Mouse (Mus musculus) right cerebral cortex, adult 2 months (tissue): ENCODE data around the gene Retreg1.

Source experiments
- DNase-seq, 2 experiments: peaks; one replicate each; pipeline ENCODE4 v3.0.0; 2021 to 2022; ENCODE audit warnings: low spot score in 2 of 2

Retreg1 gene

DNA sequence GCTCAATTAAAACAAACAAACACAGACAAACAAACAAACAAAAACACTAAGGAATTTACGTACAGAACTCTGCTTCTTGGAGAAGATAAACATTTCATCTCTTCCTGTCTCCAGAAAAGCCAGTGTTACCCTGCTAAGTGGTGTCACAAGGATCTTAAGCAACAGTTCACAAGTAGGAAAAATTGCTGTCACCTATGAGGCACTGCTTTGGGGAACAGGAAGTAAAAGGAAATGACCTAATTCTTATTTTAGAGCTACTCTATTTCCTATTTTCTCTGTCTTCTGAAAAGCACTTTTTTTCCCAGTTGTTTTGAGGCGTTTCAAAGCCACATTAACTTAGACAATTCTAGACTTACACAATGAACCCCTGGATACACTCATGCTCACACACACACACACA is 12.6 kb upstream of the Retreg1 start:
- DNase-seq = no peak

DNA sequence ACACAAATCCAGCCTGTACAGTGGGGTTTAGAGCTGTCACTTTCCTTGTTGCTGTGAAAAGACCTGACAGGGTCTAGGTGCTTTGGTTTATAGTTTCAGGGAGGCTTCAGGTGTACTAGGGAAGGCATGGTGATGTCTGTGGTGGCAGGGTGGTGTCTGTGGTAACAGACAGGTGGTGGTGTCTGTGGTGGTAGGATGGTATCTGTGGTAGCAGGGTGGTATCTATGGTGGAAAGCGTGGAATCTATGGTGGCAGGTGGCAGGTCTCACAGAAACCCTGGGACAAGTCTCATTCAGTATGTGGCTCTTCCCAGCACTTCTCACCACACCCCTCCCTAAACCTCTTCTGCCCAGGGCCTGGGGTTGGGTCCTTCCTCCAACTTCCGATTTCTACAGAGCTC is 8.7 kb upstream of the Retreg1 start:
- DNase-seq = no peak

DNA sequence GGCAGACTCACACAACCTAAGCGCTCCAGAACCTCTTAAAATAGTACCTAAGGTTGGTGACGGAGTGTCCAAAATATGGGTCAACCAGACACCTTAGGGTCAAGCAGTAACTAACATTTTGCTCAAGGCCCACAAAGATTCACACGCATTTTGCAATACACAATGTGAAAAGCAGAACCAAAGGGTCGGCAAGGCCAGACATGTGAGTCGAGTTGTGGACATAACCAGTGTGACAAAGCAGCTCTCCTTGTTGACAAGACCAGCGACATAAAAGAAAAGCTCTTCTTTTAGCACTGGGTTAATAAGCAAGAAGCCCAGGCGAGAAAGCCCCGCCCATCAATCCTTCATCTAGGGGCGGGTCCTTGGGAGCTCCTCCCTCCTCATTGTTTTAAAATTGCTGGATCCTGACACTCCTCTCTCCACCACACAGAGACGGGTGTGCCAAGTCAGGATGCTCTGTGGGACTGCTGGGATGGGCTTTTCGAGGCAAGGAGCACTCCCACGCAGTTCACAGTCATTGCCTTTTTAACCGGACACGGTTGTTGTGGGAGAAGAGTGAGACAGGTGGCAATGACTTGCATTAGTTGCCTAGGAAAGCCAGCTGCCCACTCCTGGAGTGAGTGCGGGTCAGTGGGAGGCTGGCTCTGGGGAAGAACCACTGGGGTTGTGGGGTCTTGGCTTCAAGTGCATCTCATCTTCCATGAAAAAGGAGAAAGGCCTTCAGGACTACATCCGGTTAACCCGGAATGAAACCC is 7.9 kb upstream of the Retreg1 start:
- DNase-seq = no peak

DNA sequence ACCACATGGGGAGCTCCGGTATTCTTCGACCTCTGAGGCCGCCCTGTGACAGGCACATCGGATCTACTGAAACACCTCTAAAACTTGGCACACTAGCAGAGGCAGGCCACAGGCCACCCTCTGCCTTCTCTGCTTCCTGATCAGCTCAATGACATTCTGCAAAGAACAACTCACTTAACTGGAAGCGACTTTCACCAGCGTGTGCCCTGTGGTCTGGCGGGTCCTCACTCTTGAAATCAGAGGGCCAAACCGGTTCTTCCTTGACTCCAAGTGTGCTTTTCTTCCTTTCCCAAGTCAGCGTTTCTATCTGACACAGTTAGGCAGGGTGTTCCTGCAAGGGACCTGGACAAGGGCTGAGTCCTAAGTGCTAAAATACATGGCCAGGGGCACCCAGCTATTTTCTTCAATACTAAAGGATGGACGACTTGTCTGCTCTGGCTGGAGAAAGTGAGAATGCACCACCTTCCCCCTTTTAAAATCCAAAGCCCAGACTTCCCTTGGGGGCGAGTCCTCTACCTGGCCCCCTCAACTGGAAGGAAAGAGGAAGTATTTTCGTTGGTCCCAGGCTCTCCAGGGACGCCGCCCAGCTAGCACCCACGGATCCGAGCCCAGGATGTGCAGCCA is 406 bp upstream of the Retreg1 start:
- DNase-seq = no peak

DNA sequence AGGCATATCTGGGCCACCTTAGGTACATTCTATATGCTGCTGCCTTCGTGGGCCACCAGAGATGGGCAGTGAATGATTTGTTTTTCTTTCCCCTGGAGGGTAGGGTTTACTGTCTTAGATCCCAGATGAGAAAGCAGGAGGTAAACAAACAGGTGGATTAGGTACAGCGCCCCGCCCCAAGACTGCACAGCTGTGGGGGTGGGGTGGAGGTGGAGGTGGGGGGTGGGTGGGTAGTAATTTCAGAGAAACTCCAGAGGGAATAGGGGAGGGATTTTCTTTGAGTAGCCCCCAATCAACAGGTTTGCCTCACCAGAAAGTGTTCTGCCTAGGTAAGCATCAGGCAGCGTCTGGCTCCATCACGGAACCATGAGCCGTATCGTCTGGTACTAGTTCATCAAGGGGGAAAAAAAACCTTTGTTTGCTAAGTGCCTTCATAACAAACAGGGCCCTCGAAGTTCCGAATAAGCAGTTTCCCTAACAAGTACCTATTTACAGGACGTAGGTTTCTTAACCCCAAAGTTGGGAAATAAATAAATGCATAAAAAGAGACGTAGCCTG is 1.1 kb downstream of the Retreg1 start:
- no peak for DNase-seq

DNA sequence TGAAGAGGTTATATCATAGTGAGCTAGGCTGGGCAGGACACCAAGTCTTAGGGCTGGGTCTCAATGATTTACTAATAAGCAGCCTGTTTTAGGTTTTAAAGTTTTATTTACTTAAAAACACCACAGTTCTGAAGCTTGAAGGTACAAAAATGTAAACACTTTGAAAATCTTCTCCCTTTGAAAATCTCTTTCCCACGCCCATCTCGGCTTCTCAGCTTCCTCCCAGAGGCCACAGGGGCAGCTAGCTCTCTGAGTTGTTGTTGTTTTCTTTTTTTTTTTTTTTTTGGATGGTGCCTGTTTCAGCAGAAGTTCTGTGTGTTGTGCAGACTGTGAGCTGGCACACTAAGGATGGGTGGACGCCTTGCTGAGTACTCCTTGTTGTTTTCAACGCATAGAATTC is 1.8 kb downstream of the Retreg1 start:
- DNase-seq = no peak

DNA sequence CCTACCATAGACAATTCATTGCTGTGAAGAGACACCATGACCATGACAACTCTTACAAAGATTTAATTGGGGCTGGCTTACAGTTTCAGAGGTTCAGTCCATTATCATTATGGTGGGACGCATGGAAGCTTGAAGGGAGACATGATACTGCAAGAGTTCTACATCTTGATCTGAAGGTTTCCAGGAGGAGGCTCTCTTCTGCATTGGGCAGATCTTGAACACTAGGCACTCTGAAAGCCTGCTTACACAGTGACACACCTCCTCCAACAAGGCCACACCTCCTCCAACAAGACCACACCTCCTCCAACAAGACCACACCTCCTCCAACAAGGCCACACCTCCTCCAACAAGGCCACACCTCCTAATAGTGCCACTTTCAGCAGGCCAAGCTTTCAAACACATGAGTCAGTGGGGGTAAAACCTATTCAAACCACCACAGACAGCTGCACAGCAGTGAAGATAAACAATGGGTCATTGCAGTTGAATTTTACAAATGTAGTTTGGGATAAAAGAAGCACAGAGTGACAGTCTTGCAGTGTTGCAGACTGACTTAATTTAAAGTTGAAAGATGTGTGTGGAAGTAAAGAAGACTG is 4.7 kb downstream of the Retreg1 start:
- DNase-seq = no peak

DNA sequence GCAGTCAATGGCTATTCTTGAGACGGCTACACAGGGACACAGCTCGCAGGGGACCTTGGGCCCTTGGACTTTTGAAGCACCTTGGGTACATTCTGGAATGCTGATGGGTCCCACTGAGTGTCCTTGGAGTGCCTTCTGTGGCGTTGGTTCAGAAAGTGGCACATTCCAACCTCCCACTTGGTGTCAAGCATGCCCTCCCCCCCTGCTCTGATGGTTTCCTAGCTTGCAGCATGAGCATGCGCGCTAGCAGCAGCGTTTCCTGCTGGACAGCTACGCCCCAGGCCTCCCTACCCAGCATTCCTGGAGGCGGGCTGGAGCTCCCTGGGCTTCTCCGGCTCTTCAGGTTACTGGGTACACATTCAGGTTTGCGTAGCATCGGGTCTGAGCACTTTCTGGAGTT is 7.6 kb downstream of the Retreg1 start:
- DNase-seq = no peak

DNA sequence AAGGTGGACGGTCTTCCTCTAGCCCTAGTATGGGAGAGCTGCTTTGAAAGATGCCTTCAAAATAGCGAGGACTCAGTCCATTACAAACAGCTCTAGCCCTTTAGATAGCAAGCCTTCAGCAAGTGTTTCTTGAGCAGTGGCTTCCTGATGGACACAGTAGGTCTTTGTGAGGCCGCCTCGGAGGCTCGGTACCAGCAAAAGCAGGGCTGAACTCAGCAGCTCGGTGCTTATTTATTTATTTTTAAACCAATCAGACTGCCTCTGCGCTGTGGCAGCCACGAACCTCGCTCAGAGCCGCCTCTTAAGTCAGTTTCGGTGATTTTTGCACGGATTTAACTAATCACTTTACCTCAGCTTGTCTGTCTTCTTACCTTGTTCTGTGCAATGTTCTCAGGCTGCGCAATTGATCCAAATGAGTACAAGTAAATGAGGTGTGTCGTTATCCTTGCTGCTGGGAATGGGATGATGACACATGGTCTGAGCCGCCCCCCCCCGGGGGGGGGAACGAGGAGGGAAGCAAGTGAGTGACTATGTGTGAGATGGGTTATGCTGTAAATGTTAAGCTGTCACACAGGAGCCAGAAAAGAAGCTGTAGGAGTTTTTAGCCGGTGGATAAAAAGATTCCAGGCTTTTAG is 11.4 kb downstream of the Retreg1 start:
- DNase-seq = peak in 1 of 2 experiments; percentile 33

DNA sequence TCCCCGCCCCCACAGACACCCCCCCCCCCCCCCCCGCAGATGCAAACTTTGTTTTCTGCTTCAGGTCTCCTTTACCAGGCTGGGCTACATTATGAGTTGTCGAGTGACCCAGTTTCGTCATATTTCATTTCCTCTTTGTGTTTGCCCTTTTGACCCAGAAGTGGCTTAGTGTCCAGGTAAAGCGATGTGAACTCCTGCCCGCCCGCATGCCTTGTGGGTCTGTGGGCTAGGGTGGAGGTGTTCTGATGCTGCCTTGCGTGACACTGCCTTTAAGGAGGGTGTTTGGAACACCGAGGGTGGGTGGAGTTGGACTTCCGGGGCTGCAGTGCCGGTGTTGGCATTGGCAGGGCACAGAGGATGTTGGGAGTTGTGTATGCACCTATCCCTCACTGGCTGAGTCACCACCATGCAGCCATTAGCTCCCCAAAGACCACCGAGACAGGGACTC is 15.7 kb downstream of the Retreg1 start:
- no peak for DNase-seq

DNA sequence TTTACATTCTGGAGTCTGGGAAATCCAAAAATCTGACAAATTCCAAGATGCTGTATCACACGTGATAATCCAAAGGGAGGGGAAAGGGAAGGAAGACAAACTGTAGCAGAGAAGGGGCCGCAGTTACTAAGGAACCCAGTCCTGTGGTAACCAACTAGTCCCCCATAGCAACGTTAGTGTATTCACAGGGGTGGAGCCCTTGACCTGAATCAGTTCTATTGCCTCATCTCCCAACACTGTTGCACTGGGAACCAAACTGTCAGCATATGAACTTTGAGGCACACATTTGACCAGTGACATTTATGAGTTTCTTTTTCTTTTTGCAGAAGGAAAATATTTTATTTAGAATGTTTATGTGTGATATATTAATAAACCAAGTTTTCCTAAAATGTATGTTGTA is 16.5 kb downstream of the Retreg1 start:
- no peak for DNase-seq

DNA sequence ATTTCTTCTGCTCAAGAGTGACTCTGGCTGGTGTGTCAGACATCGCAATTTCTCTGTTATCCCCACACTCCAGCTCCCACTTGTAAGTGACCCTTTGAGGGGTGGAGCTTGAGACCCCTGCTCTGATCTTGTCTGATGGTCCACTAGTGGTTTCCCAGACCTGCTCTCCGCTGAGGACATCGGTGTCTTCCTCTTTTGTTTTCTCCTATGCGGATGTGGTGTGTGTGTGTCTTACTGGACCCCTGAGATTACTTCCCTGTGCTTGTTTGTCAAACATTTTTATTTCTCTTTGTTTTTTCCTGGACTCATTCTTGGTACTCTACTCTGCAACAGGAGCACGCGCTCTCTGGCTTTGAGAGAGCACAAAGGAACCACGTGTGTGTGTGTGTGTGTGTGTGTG is 18.9 kb downstream of the Retreg1 start:
- no peak for DNase-seq

DNA sequence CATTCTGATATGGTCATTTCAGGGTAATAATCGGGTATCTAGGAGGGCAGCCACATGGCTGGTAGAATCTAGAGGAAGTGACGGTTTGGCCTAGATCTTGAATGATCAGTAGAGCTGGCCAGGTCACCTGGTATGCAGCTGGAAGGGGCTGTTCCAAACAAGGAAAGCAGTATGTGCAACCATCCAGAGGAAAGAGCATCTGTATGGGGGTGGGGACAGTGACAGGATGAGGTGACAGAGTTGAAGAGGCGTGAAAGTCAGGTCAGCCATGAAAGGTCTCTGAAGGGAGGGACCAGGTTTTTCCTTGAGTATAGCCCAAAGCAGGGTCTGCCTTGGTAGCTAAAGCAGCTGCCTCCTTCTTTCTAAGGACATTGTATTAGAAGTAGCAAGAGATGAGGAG is 22.6 kb downstream of the Retreg1 start:
- no peak for DNase-seq

DNA sequence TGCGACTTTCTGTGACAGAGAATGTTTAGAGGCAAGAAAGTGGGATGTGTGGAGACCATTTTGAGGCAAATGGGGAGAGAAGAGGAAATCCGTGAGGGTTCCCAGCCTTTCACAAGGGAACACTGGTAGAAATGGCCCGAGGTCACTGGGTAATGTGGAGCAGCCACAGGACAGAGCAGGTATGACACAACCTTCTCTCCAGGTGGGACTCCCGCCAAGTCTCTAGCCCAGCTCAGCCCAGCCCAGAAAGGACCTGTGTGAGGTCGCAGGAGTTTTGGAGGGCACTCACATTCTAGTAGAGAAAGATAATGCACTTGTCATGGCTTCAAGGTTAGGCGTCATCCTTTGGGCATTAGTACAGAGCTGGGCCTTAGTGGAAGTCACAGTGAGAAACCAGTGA is 23.1 kb downstream of the Retreg1 start:
- DNase-seq = no peak

DNA sequence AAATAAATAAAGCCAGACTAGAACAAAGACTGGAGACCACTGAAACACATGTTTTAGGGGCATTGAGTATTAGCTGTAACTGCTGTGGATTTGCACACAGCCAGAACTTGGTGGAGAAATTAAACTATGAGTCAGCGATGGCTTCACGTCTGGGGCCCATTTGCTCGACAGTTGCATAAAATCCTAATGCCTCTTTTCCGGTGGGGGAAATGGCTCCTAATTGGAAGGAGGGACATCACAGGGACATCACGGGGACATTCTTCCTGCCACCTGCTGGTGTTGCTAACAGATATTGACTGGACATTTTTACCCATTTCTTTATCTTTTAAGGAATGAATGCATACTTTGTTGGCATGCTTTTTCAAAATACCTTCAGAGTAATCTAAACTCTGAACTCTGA is 26.1 kb downstream of the Retreg1 start:
- DNase-seq = no peak

DNA sequence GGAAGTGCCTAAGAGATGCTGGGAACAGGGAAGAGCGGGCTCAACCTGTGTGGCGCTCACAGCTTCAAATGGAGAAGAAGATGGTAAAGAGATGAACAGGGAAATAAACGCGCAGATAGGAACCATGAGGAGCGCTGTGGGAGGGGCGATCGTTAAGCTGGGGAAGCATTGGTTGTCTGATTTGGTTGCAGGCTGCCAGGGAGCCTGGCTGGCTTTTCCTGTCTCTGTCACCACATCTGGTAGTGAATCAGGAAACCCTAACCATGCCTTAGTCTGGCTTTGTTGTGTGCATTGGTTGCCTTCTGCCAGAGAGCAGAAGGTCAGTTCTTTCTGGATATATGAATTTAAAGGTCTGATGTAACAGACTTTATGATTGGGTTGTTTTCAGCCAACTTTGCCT is 28.5 kb downstream of the Retreg1 start:
- no peak for DNase-seq

DNA sequence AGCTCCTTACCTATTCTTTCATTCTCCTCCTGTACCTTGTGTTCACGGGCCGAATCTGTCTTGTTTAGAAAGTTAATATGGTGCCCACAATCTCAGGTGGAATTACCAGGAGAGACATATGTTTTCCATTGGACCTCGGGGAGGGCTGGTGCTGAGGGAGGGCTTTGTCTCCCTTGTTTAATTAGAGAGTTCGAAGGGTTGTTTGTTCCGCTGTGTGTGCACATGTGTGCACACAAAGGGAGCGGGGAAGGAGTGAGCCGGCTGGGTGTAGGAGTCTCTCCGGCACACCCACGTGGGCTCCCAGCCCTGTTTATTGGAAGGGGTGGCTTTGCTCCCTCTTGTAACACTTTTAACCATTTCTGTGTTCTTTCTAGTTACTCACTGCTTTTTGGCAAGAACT is 29.1 kb downstream of the Retreg1 start:
- DNase-seq = no peak

DNA sequence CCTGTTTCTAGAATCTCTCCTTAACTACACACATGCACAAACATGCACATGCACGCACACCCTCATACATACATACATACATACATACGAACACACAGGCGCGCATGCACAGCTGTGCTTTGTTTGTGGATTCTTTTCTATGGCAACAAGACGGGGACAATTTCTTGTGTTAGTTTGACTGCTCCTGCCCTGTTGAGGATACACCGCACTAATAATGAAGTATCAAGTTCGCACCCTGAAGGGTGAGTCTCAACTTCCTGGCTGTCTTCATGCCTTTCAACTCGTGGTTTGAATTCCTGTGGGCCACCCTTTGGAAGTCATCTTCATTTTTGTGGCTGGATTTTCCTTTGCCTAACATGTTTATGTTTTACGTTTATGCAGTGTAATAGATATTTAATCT is 29.7 kb downstream of the Retreg1 start:
- DNase-seq = no peak

DNA sequence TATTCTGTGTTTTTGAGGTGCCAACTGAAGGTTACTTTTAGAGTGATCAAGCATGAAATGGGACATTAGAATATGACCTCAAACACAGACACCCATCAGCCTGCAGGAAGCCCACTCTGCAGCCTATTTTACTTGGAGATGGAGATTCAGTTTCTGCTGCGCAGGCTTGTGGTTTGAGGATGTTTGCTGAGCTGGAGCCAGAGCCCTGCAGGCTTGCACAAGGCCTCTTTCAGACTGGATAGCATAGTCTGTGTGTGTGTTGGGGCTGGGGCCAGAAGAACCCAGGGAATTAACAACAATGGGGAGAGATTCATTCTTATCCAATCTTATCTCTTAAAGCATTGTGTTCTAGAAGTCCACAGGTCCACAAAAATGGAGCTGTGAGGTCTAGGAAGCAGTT is 30.6 kb downstream of the Retreg1 start:
- DNase-seq = no peak

DNA sequence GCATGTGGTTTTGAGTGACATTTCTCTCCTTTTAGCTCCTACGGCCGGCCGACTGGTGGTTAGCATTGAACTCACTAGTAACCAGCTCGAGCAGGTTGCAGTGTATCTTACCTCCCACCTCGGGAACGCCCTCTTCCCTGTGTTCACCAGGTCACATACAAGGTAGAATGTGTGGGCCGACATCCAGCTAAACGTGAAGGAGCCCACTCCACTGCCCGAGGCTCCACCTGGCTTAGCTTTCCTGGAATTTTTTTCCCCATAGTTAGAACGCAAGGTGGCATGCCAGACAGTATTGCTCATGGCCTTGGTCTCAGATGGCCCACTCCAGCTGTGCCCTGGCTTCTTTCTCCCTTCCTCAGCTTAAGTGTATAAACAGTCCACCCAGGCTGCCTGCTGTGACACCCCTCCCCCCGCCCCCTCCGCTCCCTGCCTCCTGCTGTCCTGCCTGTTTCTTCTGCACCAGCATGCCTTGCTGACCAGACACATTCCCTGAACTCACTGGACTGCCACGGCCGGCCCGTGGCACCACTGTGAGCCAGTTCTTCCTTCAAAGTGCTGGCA is 33.7 kb downstream of the Retreg1 start:
- DNase-seq = no peak

DNA sequence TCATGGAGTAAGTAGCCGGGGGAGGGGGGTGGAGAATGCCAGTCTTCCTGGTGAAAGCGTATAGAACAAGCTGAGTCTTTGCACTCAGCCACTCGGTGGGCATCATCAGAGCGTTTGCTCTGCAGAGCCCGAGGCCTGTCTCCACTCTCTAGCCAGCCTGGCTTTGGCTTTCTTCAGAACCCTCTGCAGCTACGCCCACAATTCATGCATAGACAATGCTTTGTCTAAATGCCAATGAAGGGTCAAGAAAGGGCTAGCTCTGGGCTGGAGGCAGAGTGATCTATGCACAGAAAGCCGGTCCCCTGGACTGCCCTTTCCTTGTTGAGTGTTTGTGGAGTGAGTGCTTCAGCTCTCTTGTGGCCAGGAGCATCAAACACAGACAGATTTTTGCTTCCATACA is 34.8 kb downstream of the Retreg1 start:
- DNase-seq = no peak

DNA sequence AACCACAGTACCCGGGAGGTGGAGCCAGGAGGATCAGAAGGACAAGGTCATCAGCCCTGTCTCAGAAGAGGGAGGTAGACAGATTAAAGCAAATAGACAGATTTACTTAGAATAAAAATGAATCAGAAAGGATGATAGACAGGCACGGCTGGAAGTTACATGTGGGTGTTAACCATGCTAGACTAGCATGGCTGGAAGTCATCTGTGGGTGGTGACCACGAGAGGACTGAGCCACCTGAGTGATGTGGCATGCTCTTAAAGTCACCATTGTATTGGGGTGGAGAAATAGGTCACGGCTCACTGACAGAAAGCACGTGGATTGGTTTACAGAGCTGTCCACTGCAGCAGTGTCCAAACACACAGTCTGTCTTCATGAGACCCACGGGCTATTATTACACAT is 36.2 kb downstream of the Retreg1 start:
- no peak for DNase-seq
